Mouse (Mus musculus): ENCODE measurements around the gene Tmem151a. TPM values are rescaled to one million over a fixed set of nuclear protein-coding genes. Genes with fewer than 3 reads are reported as not detected.

Gene Tmem151a
- polyA plus RNA-seq, 1 experiment: 0.32 TPM

DNA sequence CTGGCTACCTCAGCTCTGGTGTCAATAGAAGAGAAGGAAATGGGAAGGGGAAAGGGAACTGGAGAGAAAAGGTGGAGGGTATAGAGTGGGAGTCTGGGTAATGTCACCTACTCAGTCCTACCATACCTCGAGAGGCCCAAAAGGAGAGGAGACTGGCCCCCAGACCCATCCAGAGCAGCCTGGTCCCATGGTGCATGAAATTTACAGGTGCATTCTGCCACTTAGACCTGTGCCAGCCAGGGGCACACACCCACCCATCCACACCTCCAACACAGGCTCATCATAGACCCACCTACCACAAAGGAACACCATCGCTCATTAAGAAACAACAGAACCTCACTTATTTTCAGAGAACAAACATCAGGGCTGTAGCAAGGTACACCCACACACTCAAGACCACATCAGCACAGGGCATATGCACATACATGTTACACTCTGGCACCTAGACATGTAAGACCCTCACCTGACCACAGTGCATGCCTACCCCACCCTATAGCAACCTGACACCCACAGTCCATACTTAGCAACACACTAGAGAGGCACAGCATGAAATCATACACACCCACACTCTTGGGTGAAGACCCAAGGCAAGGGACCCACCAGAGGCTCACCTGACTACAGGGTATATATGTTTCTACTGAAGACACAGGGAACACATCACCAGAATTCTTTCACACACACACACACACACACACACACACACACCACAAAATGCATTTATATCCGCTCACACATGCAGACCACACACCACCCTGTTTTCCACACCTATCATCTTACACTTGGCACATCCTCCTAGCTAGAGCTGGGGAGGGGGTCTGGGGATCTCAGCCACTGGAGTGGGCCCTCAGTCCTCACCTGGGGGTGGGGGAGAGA lies 1.1 kb downstream of the Tmem151a start:
- peaks cover 66% of the 10 kb centered on the region for H3K27me3 ChIP-seq (replicated peaks)
- H3K36me3 ChIP-seq (replicated peaks; ENCODE audit: low read length): no peaks in the 10 kb centered on the region
- no peak overlapping the region for H3K4me3 ChIP-seq (replicated peaks)
- TF ChIP-seq GATA1 (IDR thresholded peaks at IDR 0.05; ENCODE audit: borderline replicate concordance, low read length): no peak
- TF ChIP-seq FLI1 (IDR thresholded peaks at IDR 0.05; ENCODE audit: low read length): no peak
- H3K4me1 ChIP-seq: peaks cover 38% of the 10 kb centered on the region
- H3K9me3 ChIP-seq: no peaks in the 10 kb centered on the region

DNA sequence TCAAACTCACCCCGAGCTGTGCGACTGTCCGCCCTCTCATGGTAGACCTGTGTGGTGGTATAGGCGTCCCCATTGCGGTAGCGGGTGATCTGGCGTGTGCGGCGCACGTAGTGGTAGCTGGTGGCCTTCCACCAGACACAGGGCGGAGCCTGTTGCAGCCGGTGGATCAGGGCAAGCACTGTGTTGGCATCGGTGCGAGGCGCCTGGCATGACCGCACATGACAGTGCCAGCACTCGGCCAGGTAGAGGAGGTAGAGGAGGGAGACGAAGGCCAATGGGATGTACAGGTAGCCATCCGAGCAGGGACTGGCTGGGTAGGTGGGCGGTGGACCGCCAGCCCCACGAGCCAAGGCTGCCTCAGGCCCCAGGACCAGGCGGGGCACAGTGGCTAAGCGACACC lies 2.7 kb downstream of the Tmem151a start:
- H3K4me1 ChIP-seq: peaks cover 27% of the 10 kb centered on the region

DNA sequence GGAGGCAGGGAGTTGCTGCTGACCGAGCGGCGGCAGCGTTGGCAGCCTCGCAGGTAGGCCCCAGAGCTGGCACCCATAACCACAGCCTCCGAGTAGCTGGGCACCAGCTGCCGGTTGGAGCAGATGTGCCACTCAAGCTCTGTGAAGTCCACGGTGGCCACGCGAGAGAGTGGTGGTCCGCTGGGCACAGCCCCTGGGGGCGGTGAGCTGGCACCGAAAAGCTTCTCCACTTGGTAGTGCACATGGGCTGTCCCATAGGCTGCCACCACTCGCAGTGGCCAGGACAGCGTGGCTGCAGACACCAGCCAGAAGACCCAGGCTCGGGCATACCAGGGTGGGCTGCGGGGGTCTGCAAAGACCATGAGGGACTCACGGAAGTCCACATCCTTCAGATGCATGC lies 3.3 kb downstream of the Tmem151a start:
- no peak overlapping the region for H3K4me3 ChIP-seq (replicated peaks)
- TF ChIP-seq FLI1 (IDR thresholded peaks at IDR 0.05; ENCODE audit: low read length) (no peak), GATA1 (IDR thresholded peaks at IDR 0.05; ENCODE audit: borderline replicate concordance, low read length) (no peak)
- no peaks in the 10 kb centered on the region for H3K9me3 ChIP-seq
- peaks cover 71% of the 10 kb centered on the region for H3K27me3 ChIP-seq (replicated peaks)
- peaks cover 21% of the 10 kb centered on the region for H3K4me1 ChIP-seq
- H3K36me3 ChIP-seq (replicated peaks; ENCODE audit: low read length): no peaks in the 10 kb centered on the region

More for the DNA sequence above, 2.7 kb downstream of the Tmem151a start:
- TF ChIP-seq FLI1 (IDR thresholded peaks at IDR 0.05; ENCODE audit: low read length): no peak
- no peaks in the 10 kb centered on the region for H3K9me3 ChIP-seq
- H3K36me3 ChIP-seq (replicated peaks; ENCODE audit: low read length): no peaks in the 10 kb centered on the region
- peak overlapping the region; percentile 59 for H3K4me3 ChIP-seq (replicated peaks)
- peaks cover 71% of the 10 kb centered on the region for H3K27me3 ChIP-seq (replicated peaks)

DNA sequence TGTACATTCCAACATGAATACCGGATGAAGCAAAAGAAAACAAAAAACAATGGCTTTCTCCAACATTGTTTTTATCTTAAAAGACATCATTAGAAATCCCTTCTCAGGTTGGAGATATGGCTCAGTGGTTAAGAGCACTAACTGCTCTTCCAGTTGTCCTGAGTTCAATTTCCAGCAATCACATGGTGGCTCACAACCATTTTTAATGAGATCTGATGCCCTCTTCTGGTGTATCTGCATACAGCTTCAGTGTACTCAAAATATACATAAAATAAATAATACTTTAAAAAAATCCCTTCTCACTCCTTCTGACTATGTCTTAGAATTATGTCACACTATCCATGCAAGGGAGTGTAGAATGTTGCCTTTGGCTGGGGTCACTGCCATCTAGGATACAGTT lies 6.1 kb downstream of the Tmem151a start:
- H3K36me3 ChIP-seq (replicated peaks; ENCODE audit: low read length): no peaks in the 10 kb centered on the region
- H3K4me3 ChIP-seq (replicated peaks): no peak overlapping the region
- TF ChIP-seq GATA1 (IDR thresholded peaks at IDR 0.05; ENCODE audit: borderline replicate concordance, low read length) (no peak), FLI1 (IDR thresholded peaks at IDR 0.05; ENCODE audit: low read length) (no peak)
- H3K9me3 ChIP-seq: peaks cover 5% of the 10 kb centered on the region
- H3K27me3 ChIP-seq (replicated peaks): peaks cover 65% of the 10 kb centered on the region
- H3K4me1 ChIP-seq: peaks cover 10% of the 10 kb centered on the region; the same call in 1 of the 2 replicates

DNA sequence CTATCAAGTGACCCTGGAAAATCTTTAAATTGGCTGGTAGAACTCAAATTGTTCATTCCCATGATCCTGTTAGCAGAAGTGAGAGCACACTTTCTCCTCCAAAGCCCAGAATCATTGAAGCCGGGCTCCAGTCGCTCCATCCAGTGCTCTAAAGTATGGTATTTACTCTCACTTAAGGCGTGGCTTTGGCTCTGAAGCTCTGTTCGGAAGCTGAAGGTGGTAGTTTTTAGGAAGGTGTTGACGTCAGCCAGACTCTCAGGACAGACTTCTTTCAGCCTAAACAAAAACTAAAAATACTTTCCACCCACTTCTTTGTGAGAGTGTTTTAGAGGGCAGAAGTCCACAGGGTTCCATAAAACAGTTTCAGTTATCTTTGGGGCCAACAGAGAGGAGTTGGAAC lies 11.8 kb downstream of the Tmem151a start:
- Histone ChIP-seq H3K4me3 (replicated peaks) (no peak overlapping the region), H3K9me3 (peaks cover 5% of the 10 kb centered on the region), H3K36me3 (replicated peaks; ENCODE audit: low read length) (no peaks in the 10 kb centered on the region), H3K27me3 (replicated peaks) (peaks cover 60% of the 10 kb centered on the region), H3K4me1 (peaks cover 34% of the 10 kb centered on the region)
- TF ChIP-seq FLI1 (IDR thresholded peaks at IDR 0.05; ENCODE audit: low read length) (no peak), GATA1 (IDR thresholded peaks at IDR 0.05; ENCODE audit: borderline replicate concordance, low read length) (no peak)

DNA sequence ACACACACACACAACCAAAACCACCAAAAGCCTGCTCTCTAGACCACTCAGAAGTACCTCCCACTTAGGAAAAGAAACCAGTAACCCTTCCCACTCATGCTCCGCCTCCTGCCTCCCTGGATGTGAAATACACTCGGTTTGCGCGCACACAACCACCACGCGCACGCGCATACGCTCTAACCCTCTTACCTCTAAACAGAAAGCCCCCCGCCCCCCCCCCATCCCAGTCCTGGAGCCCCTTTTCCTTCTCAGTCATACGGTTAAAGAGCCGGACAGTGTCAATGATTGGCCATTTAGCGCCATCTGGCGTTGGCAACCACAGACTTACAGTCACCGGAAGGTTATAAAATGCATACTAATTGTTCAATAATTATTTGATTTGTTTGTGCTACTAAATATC lies 12.3 kb downstream of the Tmem151a start:
- Histone ChIP-seq H3K27me3 (replicated peaks) (peaks cover 61% of the 10 kb centered on the region), H3K36me3 (replicated peaks; ENCODE audit: low read length) (no peaks in the 10 kb centered on the region), H3K4me1 (peaks cover 39% of the 10 kb centered on the region), H3K9me3 (peaks cover 5% of the 10 kb centered on the region), H3K4me3 (replicated peaks) (peak overlapping the region; percentile 92)
- TF ChIP-seq FLI1 (IDR thresholded peaks at IDR 0.05; ENCODE audit: low read length) (no peak), GATA1 (IDR thresholded peaks at IDR 0.05; ENCODE audit: borderline replicate concordance, low read length) (no peak)

DNA sequence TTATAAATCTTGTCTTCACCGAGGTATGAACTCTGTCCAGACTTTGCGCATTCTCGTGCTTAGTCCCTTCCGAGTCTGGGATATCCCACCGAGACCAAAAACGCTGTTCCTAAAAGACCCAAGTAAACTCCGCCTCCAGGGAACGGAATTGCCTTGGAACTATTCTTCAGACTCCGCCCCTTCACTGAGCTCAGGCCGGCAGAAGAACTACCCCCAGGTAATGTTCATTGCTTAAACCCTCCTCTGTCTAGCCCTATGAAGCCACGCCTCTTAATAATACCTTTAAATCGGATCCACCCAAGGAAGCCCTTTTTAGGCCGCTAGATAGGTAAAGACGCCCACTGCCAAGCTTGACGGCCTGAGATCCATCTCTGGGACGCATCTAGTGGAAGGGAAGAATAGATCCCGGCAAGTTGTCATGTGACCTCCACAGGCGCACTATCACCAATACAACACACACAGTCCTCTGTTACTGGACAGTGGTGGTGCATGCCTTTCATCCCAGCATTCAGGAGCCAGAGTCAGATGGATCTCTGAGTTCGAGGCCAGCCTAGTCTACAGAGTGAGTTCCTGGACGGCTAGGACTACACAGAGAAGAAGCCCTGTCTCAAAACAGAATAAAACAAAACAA lies 12.8 kb downstream of the Tmem151a start:
- TF ChIP-seq FLI1 (IDR thresholded peaks at IDR 0.05; ENCODE audit: low read length): no peak
- TF ChIP-seq GATA1 (IDR thresholded peaks at IDR 0.05; ENCODE audit: borderline replicate concordance, low read length): no peak
- Histone ChIP-seq H3K4me3 (replicated peaks) (peak overlapping the region; percentile 92), H3K4me1 (peaks cover 44% of the 10 kb centered on the region), H3K27me3 (replicated peaks) (peaks cover 65% of the 10 kb centered on the region), H3K9me3 (peaks cover 5% of the 10 kb centered on the region), H3K36me3 (replicated peaks; ENCODE audit: low read length) (no peaks in the 10 kb centered on the region)

DNA sequence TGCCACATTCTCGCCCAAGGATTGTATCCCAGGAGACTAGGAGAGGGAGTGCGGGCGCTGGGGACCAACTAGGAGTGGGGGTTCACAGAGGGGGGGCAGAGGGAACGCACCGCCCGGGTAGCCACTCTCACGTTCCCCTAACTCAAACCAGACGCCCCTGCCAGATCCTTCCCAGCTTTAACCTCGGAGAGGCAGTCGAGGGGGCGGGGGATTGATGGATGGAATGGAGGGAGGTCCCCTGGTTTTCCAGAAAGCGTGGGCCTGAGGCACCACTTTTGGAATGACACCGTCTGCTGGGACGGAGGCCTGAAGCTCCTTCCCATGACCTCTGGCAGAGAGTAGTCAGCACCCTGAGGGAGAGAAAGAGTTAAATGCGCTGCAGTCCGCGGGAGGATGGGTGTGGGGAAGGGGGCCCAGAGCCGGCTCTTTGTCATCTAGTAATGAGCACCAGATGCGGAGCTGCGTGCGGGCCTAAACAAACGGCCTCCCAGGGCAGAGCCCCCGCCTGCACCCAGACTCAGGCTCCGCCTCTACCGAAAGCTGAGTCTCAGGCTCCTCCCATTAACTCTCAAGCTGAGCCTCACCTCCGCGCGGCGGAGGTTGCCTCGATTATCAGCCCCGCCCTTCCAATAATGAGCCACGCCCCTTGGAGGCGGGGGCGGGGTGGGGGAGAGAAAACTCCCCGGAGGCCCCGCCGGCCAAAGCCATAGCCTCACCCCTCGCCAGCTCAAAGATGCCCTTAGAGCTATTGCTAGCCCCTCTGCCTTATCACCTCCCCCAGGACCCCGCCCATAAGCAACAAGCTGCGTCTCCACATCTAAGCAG lies 13.6 kb downstream of the Tmem151a start:
- Histone ChIP-seq H3K4me3 (replicated peaks) (peak overlapping the region; percentile 92), H3K4me1 (peaks cover 52% of the 10 kb centered on the region), H3K27me3 (replicated peaks) (peaks cover 73% of the 10 kb centered on the region), H3K36me3 (replicated peaks; ENCODE audit: low read length) (no peaks in the 10 kb centered on the region), H3K9me3 (peaks cover 5% of the 10 kb centered on the region)
- TF ChIP-seq GATA1 (IDR thresholded peaks at IDR 0.05; ENCODE audit: borderline replicate concordance, low read length) (no peak), FLI1 (IDR thresholded peaks at IDR 0.05; ENCODE audit: low read length) (no peak)

DNA sequence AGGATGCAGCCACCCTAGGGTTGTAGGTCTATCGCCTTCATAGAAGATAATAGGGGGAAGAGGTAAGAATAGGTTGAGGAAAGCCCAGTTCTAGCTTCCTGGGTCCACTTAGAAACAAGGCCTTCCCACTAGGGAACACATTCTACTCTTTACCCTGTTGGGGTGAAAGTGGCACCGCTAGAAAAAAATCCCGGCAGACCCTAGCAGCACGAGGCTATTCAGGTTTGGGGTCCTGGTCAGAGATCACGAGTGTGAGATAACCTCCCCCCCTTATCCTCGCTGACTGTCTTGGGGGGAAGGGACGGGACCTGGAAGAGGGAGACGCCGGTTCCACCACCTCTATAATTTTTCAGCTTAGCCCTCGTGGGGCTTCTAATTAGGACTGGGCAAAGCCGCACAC lies 14.3 kb downstream of the Tmem151a start:
- peaks cover 67% of the 10 kb centered on the region for H3K27me3 ChIP-seq (replicated peaks)
- TF ChIP-seq FLI1 (IDR thresholded peaks at IDR 0.05; ENCODE audit: low read length) (no peak), GATA1 (IDR thresholded peaks at IDR 0.05; ENCODE audit: borderline replicate concordance, low read length) (no peak)
- H3K4me3 ChIP-seq (replicated peaks): no peak overlapping the region
- H3K9me3 ChIP-seq: no peaks in the 10 kb centered on the region
- peaks cover 53% of the 10 kb centered on the region for H3K4me1 ChIP-seq
- H3K36me3 ChIP-seq (replicated peaks; ENCODE audit: low read length): no peaks in the 10 kb centered on the region
